Mouse (Mus musculus) kidney, adult 2 months (tissue): ENCODE results near the gene Gsg1l. TPM values are rescaled to one million over a fixed set of nuclear protein-coding genes. Genes with fewer than 3 reads are reported as not detected.

Experiments used
- DNase-seq: peaks from one replicate; pipeline ENCODE4 v3.0.0; 2021
- H3K27ac ChIP-seq: fragments of 200-500 bp; 2 replicates; pipeline ENCODE4 v1.5.1; 2012; ENCODE audit warnings: low read depth, low read length, control low read depth, inconsistent platforms; ENCODE audit not compliant: insufficient read depth
- H3K27me3 ChIP-seq: fragments of 200-500 bp; replicated peaks from 2 replicates; pipeline ENCODE4 v1.6.1; 2012; ENCODE audit warnings: mild to moderate bottlenecking, moderate library complexity, low read length, inconsistent platforms; ENCODE audit not compliant: control insufficient read depth, insufficient read depth
- H3K36me3 ChIP-seq: fragments of 200-500 bp; 2 replicates; pipeline ENCODE4 v1.6.1; 2012; ENCODE audit warnings: mild to moderate bottlenecking, moderate library complexity, low read length, inconsistent platforms; ENCODE audit not compliant: control insufficient read depth, insufficient read depth
- H3K4me1 ChIP-seq: fragments of 200-500 bp; 2 replicates; pipeline ENCODE4 v1.6.1; 2011; ENCODE audit warnings: low read length; ENCODE audit not compliant: control insufficient read depth, insufficient read depth
- H3K4me3 ChIP-seq: fragments of 200-500 bp; 2 replicates; pipeline ENCODE4 v1.5.1; 2011; ENCODE audit warnings: mild to moderate bottlenecking, low read depth, low read length, control low read depth; ENCODE audit not compliant: insufficient read depth
- CTCF ChIP-seq: fragments of 200-500 bp; conservative IDR thresholded peaks from 2 replicates; pipeline ENCODE4 v1.5.1; 2011; ENCODE audit warnings: low read depth, mild to moderate bottlenecking, control low read depth, low read length, moderate library complexity, mixed read lengths; ENCODE audit not compliant: insufficient read depth, insufficient read length
- POLR2A ChIP-seq: fragments of 200-500 bp; IDR thresholded peaks from one replicate; pipeline ENCODE4 v1.6.1; 2011; ENCODE audit warnings: low read depth, low read length, control low read depth
- WGBS: fragments of 180-500 bp; shearing (Covaris S2); methylation state at CpG from one replicate; pipeline ENCODE4 v1.1.7; 2018; 5-methylcytosine and 5-hydroxymethylcytosine counted together
- polyA plus RNA-seq: library from polyadenylated mRNA; depleted of rRNA; stranded (reverse); fragments of >200 nt; gene quantifications from 2 replicates; pipeline ENCODE4 v1.2.3, GENCODE M21; 2012

Gene Gsg1l
- polyA plus RNA-seq, 1 experiment: 0.33 TPM

GRCm38 (mm10) chr7:126083341-126083979 is 1.2 kb upstream of the Gsg1l start:
- Histone ChIP-seq H3K4me1 (0 out of 2 replicates have a peak, but pooled peaks cover 5% of the 10 kb centered on the region), H3K27ac (no peak overlapping the region), H3K27me3 (no peaks in the 10 kb centered on the region), H3K36me3 (no peaks in the 10 kb centered on the region), H3K4me3 (no peak overlapping the region)
- peak; percentile 23 for DNase-seq
- no peak for TF ChIP-seq CTCF
- TF ChIP-seq POLR2A: no peak
- 13% methylated on average over 9 of the region's 9 CpGs for WGBS

GRCm38 (mm10) chr7:126081727-126082285 is 405 bp downstream of the Gsg1l start:
- DNase-seq: no peak
- H3K4me3 ChIP-seq: peak overlapping the region; percentile 15; the same call in 1 of the 2 replicates
- WGBS: 1% methylated on average over 80 of the region's 80 CpGs

GRCm38 (mm10) chr7:126080949-126081654 is 1.1 kb downstream of the Gsg1l start:
- TF ChIP-seq POLR2A: no peak
- TF ChIP-seq CTCF: no peak
- 0 out of 2 replicates have a peak, but pooled peaks cover 5% of the 10 kb centered on the region for H3K4me1 ChIP-seq
- H3K36me3 ChIP-seq: no peaks in the 10 kb centered on the region
- no peaks in the 10 kb centered on the region for H3K27me3 ChIP-seq
- 32% methylated on average over 16 of the region's 16 CpGs for WGBS
- no peak overlapping the region for H3K27ac ChIP-seq
- DNase-seq: no peak
- H3K4me3 ChIP-seq: no peak overlapping the region

More at GRCm38 (mm10) chr7:126081727-126082285, 405 bp downstream of the Gsg1l start:
- TF ChIP-seq CTCF (no peak), POLR2A (no peak)
- Histone ChIP-seq H3K36me3 (no peaks in the 10 kb centered on the region), H3K4me1 (0 out of 2 replicates have a peak, but pooled peaks cover 5% of the 10 kb centered on the region), H3K27me3 (no peaks in the 10 kb centered on the region), H3K27ac (no peak overlapping the region)

- no peak for DNase-seq
- TF ChIP-seq POLR2A (no peak), CTCF (no peak)
- H3K4me3 ChIP-seq: no peak overlapping the region
- no peaks in the 10 kb centered on the region for H3K4me1 ChIP-seq
- H3K36me3 ChIP-seq: no peaks in the 10 kb centered on the region
- no peaks in the 10 kb centered on the region for H3K27me3 ChIP-seq
- H3K27ac ChIP-seq: no peak overlapping the region
- WGBS: 100% methylated on average over 1 of the region's 1 CpGs
Measured at GRCm38 (mm10) chr7:126076935-126077334, 5.3 kb downstream of the Gsg1l start.

GRCm38 (mm10) chr7:126075058-126075457 is 7.2 kb downstream of the Gsg1l start:
- no peak overlapping the region for H3K27ac ChIP-seq

GRCm38 (mm10) chr7:126070321-126070720 is 11.9 kb downstream of the Gsg1l start:
- Histone ChIP-seq H3K27ac (no peak overlapping the region), H3K4me1 (no peaks in the 10 kb centered on the region), H3K36me3 (no peaks in the 10 kb centered on the region), H3K4me3 (no peak overlapping the region), H3K27me3 (no peaks in the 10 kb centered on the region)
- no peak for DNase-seq
- TF ChIP-seq CTCF: 0 out of 2 replicates have a peak, but pooled peaks have one; percentile 1
- TF ChIP-seq POLR2A: no peak
- WGBS: 92% methylated on average over 4 of the region's 4 CpGs

More at GRCm38 (mm10) chr7:126075058-126075457, 7.2 kb downstream of the Gsg1l start:
- H3K4me1 ChIP-seq: no peaks in the 10 kb centered on the region
- no peaks in the 10 kb centered on the region for H3K27me3 ChIP-seq
- H3K36me3 ChIP-seq: no peaks in the 10 kb centered on the region
- TF ChIP-seq CTCF: no peak
- no peak for TF ChIP-seq POLR2A
- 49% methylated on average over 9 of the region's 9 CpGs for WGBS
- H3K4me3 ChIP-seq: no peak overlapping the region
- DNase-seq: no peak

- H3K27ac ChIP-seq: no peak overlapping the region
Measured at GRCm38 (mm10) chr7:126066777-126067176, 15.4 kb downstream of the Gsg1l start.

More at GRCm38 (mm10) chr7:126066777-126067176, 15.4 kb downstream of the Gsg1l start:
- peak; percentile 13 for DNase-seq
- H3K4me3 ChIP-seq: no peak overlapping the region
- H3K4me1 ChIP-seq: no peaks in the 10 kb centered on the region
- 46% methylated on average over 14 of the region's 14 CpGs for WGBS
- H3K36me3 ChIP-seq: no peaks in the 10 kb centered on the region
- H3K27me3 ChIP-seq: no peaks in the 10 kb centered on the region
- TF ChIP-seq CTCF (no peak), POLR2A (no peak)
